Mouse (Mus musculus) CD8-positive naive resting alpha-beta T cell, adult 2 months (primary cell): ENCODE data around the gene Mlph.

Experiments used
- DNase-seq, 2 experiments: peaks; one replicate each; pipeline ENCODE4 v3.0.0; 2022; ENCODE audit warnings: low read depth in 2 of 2, low spot score in 2 of 2

The Mlph gene

DNA sequence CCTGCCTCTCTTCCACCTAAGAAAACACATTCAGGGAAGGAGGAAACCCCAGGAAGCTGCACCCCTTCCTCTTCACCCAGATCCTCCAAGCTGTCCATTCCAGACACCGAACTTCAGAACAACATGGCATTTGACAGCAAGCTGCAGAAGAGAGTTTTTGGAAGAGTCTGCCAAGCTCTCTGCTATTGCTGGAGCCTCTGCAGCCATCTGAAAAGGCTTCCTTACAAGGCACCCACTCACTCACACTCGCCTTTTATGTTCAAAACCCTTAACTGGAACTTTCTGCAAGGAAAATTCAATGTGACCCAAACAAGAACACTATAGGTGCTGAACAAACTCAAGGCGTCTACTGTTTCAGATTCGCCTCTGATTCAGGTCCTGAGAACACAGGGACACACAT, 53.8 kb downstream of the Mlph start:
- DNase-seq: no peak

DNA sequence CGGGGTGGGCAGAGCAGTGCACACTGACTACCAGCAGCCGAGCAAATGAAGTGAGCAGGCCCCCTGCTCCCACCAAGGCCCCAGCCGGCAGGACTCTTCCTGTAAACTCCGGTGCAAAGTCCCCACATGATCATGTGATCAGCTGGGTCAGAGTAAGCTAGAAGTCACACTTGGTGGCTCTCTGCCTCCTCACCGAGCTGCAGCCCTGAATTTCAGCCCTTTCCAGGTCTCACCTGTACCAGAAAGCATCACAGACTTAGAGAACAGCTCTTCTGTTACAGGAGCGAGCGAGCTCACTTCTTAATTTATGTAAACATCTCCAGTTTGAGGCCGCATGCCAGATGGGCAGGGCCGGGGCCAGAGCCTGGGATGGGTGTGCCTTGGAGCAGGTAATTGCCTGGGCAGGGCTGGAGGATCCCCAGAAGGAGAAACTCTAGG, 54.5 kb downstream of the Mlph start, which contains the start of gene Rab17:
TSS of gene Rab17 (minus strand) at position 315 of the 438 bp plus-strand sequence.
- DNase-seq: no peak

DNA sequence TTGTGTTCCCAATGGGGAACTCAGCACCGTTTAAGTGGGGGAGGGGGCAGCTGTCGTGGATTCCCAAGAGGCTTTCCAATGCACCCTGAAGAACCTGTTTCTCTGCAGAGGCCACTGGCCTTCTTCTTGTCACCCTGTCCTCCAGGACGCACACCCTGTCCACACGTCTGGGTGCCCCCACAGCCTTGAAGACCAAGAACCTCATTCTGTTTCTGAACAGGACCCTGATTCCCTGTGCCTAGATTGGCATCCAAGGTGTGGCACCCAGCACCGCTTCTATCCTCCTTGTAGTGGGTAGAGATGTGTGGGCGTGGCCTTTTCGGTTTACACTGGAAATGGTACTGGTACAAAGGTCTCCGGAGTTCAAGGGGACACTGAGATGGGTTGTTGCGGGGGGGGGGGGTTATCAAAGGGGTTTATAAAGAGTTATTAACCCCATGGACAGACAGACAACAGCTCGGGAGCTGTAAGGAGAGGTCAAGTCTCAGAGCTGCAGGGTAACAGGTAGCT, 55.1 kb downstream of the Mlph start:
- DNase-seq: no peak

DNA sequence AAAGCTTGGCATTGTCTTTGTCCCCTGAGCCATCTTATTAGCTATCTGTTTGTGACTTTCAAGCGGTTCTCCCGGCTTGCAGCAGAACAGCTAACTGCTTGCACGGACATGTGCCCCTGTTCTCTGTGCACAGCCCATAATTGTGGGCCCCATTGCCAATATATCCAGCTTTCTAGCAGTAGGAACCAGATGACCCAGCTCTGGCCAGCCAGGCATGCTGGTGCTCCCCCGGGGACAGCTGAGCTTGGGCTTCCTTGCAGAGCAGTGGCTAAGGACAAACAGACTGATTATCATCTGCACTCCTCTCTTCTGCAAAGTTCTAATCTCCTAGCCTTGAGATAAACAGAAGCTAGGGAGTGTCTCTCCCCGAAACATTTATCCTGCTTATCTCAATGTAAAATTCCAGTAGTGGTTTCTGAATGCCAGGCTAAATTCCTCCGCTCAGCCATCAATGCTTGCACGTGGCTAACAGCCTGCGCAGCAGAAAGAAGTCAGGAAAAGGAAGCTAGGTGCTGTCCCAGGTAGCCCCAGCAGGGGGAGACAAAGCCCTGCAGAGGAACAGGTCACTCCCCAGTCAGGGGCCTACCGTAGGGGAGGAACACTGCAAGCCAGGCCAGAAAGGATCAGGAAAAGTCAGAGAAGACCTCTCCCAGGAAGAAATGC, 58.2 kb downstream of the Mlph start:
- DNase-seq: peak; percentile 70 to 77

DNA sequence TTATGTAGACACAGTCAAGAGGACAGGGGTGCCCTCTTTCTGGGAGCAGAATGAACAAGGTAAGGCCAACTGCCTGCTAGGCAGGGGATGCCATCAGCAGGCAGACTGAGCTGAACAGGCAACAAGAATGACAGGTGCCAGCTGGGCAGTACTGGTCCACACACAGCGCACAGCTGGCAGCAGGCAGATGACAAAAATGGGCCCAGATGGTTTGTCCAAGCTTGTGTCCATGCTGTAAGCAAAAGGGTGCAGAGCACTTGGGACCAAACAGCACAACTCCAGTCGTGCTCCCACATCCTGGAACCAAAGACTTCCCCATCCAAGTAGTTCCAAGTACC, 58.7 kb downstream of the Mlph start:
- no peak for DNase-seq

DNA sequence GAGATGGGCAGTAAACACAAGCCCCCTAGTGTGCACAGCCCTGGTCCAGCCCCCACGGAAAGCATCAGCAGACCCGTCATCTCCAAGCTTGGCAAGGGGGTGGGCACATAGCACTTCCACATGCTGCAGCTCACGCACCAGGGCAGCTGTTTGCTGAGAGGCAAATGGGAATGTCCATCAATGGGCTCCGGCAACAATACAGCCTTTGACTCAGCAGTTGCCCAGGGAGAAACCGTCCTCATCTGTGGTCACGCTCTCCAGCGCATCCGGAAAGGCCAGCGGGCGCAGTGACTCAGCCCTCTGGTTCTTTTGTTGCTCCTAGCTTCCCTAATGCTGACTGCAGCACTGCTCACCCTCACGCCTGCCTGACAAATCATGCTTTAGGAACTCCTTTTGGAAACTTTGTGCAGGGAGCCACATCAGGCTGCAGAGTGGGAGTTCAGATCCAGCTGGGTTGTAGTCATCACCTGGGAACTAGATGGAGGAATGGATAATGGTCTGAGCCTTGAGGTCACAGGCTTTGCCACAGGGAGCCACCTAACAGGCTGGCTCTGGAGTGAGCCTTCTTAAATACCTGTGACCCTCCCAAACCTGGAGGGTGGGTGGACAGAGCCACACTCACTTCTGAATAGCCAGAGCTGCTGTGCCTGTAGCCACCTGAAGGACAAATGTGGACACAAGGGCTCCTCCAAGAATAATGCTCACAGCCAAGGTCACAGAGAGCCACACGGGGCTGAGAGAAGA, 60.2 kb downstream of the Mlph start:
- no peak for DNase-seq

DNA sequence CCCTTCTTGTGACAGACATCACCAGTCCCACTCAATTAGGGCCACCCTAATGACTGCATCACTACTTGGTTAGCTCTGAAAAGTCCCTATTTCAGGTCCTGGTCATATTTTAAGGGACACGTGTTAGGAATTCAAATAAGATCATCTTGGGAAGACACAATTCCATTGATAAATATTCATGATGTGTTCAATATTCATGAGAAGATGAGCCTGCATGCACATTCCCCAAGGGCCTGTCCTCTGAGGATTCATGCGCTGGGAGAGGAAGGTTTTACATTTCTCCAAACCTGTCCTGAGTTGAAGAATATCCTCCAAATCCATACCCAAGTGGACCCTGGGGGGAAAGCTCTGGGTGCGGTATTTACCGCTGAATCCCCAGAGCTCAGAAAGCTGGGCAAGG, 61.1 kb downstream of the Mlph start:
- DNase-seq: no peak

DNA sequence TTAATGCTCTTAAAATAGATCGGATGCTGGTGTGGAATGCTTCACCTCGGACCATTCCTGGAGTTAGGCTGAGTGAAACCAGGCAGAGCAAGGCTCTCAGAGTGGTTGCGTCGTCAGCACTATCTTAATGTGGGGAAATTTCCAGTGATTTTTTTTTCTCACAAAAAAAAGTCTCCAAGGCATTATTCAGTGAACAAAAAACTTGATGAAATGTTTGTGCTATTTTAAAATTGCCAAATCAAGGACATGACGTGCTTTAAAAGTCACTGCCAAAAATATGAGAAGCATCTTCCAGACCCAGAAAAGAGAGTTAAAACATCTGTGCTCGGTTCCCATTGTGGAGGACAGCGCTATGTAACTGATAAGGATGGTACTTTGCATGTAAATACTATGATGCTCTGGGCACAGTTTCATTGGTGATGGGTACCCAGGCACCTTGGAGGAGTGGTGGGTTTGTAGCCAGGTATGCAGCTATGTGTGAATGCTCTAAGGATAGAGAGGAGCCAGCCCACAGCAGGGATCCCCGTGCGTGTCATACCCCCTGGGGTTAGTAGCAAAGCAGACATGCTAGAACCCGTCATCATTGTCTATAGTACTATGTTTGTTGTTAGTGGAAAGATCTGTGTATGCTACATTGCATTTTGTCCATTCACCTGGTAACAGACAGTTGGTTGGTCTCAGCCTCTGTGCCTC, 65.9 kb downstream of the Mlph start:
- no peak for DNase-seq

DNA sequence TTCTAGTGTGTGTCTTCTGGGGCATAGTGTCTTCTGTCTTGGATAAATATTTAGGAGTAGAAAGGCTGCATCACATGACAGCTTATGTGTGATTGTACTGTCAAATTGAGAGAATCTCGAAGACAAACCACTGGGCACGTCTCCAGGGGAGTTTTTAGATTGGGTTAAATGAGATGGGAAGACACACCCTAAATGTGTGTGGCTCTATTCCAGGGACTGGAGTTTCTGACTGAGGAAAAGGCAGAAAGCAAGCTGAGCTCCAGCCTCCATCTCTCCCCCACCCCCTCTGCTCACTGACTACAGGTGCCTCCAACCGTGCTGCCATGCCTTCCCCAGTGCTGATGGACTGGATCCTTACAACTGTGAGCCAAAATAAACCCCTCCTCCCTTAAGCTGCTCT, 66.5 kb downstream of the Mlph start:
- DNase-seq: no peak

DNA sequence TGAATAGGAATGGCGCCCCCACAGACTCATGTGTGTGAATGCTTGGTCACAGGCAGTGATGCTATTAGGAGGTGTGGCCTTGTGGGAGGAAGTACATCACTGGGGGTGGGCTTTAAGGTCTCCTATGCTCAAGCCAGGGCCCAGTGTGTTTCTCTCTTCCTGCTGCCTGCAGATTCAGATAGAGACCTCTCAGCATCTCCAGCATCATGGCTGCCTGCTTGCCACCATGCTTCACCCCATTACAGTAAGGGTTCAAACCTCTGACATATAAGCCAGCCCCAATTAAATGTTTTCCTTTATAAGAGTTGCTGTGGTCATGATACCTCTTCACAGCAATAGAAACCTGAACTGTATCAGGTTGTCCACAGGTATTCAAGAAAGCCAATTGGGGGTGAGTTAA, 81.0 kb downstream of the Mlph start:
- no peak for DNase-seq

DNA sequence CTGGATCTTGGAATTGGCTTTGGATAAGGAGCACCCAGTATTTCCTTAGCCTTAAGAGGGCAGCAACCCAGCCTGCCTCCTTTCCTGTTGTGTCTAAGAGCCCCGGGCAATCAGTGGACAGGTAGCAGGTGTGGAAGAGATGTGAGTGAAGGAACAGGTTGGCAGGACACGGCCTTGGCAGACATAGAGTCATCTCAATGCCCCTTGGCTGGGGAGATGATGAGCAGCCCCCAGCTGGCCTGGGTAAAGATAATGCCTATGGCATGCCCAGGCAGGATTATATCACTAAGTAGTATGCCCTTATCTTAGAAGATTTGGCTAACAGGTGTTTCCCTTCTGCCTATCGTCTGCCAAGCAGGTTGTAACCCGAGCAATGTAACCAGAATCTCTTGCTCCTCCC, 82.3 kb downstream of the Mlph start:
- no peak for DNase-seq

DNA sequence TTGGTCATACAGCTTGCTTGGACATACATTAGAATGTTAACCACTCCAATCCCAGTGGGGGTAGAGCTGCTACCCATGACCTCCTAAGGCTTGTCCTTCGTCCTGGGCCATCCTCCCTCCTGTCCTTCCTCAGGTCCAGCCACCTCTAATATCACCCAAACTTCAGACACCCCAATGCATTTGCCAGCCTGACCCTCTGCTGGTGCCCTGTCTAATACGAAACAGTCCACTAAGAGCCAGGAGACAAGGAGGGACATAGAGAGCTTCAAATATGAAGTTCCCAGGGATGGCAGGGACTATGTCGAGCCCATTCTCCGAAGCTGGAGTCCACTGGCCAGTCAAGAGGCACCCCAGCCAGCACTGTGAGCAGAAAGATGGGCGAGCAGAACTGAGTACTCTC, 82.8 kb downstream of the Mlph start:
- no peak for DNase-seq

DNA sequence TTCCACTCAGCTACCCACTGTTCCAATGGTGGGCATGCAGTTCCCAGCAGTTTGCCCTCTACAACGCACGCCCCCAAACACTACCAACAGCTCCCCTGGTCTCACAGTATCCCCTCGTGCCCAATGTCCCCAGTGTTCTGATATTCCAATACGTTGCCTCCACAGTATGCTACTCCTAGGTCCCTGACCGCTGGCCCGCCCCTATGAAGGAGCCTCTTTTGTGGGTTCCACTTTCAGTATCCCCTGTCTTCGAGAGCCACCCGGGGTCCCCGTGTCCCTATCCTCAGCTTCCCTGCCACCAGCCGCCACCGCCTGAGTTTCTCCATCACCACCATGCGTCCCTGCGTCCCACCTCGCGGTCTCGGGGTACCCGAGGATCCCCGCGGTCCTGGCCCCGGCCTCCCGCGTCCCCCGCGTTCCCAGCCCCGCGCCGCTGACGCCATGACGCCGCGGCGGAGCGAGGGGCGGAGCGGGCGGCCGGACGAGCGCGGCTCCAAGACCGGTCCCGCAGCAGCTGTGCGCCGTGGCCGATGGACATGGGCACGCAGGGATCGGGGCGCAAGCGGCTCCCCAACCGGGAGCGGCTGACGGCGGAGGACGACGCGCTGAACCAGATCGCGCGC, 83.5 kb downstream of the Mlph start, which contains the start of gene Lrrfip1:
TSS of gene Lrrfip1 (plus strand) at position 470 of the 623 bp plus-strand sequence.
- DNase-seq: no peak

DNA sequence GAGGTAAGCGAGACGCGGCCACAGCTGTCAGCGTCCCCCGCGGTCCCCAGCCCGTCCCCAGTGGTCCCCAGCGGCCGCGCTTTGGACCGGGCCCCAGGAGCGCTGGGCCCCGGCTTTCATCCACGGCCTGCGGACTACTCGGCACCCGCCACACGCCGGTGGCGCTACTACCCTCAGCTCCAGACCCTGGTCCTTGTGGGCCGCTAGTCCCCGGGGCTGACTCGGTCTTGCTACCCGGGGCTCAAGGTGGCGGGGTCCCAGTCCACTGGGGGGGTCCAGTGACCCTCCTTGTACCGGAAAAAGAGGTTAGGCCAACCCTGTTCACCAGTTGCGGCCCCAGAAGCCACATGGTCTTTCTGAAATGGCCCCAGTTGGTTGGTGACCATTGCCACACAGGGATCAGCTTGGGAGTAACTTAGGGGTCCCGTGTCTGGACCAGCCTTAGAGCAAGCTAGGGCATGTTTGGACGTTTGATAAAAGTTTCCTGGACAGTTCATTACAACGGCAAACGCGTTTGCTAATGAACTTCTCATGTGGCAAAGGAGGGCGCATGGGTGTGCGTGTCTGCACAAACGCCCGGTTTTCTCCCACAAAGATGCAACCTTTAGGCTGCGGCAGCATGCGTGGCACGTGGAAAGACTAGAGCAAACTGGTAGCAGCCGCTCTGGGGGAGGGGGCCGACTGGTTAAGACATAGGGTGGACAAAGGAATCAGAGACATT, 84.2 kb downstream of the Mlph start:
- no peak for DNase-seq

DNA sequence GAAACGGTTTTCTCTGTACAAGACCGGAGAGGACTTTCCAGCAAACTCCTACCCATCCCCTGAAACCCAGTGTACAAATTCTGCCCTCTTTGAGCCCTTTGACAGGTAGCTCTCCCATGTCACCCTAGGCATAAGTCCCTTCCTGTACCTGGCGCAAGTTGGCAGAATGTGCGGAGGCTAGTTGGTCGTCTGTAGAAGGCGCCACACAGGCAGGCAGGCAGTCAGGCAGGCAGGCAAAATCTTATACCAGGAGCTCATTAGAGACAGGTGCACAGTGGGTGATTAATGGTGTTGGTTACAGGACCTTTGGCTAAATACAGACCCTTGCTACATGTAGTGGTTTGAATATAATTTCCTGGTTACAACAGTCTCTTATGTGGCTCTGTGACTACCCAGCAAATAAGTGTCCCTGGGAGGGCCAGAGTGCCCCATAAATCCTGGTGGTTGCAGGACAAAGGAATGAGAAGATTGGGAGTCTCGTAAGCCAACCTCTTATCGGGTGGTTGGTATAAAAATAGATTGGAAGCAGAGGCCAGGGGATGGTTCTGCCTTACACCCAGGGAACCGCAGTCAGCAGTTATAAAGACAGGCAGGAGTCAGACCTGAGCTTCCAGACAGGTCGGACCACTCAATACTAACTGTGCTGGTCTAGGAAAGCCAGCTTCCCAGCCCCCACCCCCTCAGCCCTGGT, 85.2 kb downstream of the Mlph start:
- DNase-seq: no peak
